Mouse (Mus musculus): ENCODE results near the gene Slc23a4.

Slc23a4 gene

DNA sequence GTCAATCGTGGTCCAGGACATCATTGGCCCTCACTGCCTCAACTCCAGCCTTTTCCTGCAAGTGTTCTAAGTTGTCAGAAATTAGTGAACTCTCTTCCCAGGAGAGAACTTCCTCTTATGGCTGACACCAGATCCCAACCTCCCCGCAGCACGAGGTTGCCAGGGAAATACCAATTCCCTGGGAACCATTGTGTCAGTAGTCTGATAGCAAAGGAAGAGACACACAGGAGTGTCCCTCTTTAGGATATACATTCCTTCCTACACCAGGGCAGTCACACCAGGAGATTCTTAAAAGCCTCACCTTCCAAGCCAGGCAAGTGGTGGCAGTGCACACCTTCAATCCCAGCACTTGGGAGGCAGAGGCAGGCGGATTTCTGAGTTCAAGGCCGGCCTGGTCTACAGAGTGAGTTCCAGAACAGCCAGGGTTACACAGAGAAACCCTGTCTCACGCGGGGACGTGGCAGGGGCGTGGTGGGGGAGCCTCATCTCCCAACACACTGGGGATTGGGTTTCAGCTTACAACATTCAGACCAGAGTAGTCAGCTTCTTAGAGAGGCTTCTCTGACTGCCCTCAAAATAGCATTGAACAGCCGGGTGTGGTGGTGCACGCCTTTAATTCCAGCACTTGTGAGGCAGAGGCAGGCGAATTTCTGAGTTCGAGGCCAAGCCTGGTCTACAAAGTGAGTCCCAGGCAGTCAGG, 74.7 kb downstream of the Slc23a4 start:
- DNase-seq (ENCODE audit: low spot score): no peak

DNA sequence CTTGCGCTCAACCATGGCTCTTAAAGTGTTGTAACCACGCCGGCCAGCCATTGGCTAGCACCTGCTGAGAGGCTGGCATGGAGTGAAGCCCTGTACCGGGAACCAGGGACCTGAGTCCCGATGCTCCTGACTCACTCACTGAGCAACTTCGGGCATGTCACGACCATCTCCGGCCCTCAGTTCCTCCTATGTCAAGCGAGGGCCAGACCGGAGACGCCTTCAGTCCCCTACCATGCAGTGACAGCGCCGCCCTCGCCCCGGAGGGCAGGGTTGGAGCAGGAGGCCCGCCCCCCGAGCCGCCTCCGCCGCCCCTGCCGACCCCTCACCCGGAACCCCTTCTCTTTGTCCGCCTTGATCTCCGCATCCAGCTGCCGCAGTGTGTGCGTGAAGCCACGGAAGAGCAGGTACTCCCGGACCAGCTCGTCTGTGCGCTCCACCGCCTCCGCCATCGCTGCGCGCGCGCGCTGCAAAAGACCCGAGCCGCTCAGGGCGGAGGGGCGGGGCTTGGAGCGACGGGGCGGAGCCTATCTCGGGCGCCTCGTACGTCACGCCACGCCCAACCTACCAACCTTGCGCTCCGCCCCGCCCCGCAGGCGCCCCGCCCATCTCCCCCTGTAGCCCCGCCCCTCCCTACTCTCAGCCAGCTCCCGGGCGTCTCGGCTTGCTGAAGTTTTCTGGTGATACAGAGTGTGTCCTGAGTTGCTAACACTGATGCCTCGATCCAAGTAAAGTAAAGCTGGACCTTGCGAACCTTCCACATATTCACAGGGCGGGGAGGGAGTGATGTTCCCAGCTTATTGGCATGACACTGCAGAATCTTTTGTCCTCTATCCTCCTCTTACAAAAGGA, 77.6 kb downstream of the Slc23a4 start, which contains the start of gene Wdr91:
Gene Wdr91 (minus strand): TSS at position 506 of the 849 bp plus-strand sequence.
- DNase-seq (ENCODE audit: low spot score): peak; percentile 94

DNA sequence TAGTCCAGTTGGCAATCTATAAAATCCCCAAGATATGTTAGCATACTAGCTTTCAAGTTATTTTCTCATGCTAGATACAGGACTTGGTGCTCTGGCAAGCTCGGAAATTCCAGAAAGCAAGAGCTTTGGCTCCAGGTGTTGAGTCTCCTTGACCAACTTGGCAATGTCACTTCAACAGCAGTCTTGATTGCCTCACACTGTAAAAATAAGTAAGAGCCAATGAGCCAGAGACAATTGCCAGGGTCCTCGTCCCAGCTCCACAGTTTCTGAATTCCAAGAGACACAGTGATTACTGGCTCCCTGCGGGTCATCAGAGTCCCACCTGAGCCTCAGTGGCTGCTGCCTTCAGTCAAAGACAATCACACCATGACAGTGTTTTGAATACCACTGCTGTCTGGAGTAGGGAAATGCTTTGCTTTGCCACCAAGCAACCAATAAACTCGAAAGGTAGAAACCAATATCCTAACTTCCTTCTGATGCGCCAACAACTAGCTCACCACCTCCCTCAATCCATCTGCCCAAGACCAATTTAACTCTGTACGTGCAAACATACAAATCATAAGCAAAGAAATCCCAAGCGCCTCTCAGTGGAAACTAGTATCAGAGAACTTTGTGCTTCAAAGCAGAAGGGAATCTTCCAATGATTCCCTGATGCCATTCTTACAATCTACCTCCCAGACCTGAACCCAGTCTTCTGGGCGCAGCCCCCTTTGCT, 78.4 kb downstream of the Slc23a4 start:
- no peak for DNase-seq (ENCODE audit: low spot score)

DNA sequence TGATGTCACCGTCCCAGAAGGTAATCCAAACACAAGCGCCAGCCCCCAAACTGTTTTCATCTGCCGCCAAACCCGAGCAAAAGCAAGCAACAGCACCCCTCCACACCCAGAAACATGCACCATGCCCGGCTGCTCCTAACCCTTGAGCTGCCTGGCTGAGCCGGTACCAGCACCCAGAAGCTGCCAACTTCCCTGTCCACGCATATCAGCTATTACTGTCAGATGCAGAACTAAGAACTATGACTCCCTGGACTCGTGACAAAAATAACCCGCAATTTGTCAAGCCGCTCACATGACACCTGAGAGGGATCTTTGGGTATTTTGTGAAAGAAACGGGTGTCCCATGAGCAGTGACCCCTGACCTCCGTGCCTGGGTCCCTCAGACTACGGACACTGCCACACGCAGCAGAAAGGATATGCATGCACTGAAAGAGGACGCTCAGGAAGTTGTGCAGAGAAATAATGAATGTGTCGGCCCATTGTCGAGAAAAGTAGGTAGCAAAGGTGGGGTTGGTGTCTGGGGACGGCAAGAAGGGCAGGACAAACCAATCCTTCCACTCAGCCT, 80.4 kb downstream of the Slc23a4 start:
- no peak for DNase-seq (ENCODE audit: low spot score)

DNA sequence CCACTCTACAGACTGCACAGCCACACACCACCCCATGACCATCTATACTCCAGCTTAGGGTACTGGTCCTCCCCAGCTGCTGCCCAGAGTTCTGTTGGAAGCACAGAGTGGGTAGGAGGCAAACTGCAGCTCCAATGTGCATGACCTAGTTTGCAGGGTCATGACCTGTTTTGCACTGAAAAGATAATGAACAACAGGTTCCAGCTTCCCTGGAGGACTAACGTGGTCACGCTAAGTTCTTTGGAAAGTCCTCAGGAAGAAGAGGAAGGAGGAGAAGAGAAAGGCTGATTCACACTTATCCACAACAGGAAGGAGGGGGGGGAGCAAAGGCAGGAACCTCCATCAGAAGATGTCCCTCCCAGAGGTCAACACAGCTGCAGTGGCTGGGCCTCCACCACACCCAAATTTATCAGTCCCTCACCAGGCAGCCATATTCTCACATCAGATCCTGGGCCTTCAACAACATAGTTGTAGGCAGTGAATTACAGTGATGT, 81.0 kb downstream of the Slc23a4 start:
- no peak for DNase-seq (ENCODE audit: low spot score)

DNA sequence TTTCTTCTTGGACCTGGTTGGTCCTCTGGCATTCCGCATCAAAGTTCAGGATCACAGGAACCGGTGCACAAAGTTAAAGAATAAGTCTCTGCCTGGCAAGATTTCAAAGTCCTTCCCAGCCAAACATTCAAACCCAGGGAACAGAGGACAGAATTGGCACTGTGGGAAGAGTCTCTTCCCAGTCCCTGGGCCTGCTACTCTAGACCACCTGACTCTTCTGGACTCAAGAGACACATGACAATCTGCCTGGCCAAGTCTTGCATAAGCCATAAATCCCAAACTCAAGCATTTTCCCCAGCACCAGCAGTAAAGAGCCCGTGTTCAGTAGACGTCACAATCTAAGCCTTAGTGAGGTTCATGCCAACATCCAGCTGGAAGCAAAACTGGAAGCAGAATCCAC, 81.5 kb downstream of the Slc23a4 start:
- DNase-seq (ENCODE audit: low spot score): no peak

DNA sequence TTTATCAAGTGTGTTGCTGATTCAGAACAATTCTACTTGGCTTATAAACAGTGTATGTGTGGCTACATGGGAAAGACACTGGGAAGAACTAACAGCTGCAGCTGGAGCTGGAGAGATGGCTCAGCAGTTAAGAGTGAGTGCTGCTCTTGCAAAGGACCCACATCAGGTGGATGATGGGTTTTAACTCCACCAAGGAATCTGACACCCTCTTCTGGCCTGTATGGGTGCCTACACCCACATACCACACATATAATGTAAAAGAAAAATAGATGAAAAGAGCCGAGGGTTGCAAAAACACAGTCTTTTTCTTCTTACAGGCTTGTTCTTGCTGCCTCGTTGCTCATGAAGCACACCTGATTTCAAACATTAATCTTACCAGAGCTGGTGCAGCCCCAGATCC, 82.1 kb downstream of the Slc23a4 start:
- no peak for DNase-seq (ENCODE audit: low spot score)

DNA sequence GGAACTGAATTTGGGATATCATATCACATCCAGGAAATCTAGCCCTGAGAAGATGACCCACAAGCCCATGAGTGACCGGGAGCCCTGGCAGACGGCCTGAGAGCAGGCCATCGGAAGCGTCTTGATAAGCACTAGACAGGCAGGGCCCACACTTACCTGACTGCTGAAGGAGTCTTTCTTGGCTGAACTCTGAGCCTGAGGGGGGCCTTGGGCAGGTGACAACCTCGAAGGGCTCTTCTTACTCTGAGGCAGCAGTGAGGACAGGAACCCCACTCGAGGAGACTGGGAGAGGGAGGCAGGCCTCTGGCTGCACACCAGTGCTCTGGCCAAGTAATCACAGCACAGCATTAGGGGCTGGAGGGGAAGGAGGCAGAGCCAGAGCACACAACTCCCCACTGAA, 83.8 kb downstream of the Slc23a4 start:
- DNase-seq (ENCODE audit: low spot score): no peak

DNA sequence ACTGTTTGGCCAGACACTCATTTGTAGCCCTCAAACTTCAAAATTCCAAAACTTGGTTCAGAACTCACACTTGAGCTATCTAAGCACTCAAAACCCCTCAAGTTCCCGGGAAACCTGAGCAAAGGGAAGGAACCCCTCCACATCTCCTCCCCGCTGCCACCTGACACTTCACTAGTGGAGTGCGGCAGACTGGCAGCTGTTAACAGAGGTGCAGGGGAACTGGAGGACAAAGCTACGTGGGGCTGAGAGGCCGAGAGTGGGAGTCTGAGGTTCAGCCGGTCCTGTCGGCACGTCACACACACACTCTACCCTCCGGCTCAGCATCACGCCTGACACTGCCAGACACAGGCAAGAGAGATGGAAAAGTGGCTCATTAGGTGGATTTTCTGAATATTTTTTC, 84.4 kb downstream of the Slc23a4 start:
- DNase-seq (ENCODE audit: low spot score): no peak

DNA sequence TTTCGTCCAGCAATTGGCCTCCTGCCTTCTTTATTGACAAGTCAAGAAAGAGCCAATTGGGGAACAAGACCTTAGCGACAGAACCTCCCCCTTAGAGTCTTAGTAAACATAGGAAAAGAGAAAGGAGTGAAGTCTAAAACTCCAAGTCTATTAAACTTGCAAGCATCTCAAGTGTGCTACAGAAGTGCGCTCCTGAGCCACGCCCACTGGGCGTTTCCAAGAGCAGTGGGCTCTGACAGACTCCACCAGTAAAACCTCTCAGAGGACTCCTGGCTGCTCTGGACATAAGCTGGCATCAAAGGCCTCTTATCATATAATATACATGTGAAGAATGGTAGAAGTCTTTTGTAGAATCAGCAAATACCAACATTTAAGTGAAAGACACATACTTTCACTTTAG, 84.8 kb downstream of the Slc23a4 start:
- no peak for DNase-seq (ENCODE audit: low spot score)

DNA sequence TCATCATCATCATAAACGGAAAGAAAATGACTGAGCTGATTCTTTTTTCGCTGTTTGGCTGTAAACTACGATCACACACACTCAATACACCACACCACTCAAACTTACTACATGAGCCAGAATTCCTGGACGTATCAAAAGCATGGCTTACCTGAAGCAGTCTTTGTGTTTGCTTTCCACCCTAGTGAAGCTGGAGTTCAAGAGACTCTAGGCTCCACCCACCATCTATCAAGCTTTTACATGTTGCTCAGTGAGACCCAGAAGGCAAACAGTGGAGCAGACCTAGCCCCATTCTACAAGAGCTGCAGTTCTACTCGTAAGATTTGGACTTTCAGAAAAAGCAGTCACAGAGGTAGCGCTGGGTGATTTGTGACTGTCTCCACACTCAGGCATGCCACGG, 85.6 kb downstream of the Slc23a4 start:
- DNase-seq (ENCODE audit: low spot score): no peak

DNA sequence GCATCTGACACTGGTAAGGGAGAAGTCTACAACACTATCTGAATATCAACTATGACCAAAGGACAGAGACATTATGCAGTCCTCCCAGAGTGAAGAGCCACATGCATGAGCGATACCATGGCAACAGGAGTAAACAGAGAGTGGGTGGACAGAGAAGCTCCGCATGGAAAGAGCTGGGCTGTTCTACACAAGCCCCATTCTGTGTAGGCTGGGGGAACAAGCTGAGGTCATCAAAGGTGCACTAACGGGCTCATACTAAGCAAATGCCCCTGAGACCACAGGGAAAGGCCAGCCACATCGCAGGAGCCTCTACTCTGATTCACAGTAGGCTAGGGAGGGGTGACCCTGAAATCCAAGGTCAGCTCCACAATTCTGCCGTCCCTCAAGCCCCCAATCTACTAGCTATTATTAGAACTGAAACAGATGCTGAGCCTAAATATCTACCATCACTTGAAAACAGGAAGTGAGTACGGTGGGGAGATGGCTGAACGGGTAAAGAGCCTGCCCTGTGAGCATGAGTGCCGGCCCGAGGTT, 86.2 kb downstream of the Slc23a4 start:
- DNase-seq (ENCODE audit: low spot score): peak; percentile 23

DNA sequence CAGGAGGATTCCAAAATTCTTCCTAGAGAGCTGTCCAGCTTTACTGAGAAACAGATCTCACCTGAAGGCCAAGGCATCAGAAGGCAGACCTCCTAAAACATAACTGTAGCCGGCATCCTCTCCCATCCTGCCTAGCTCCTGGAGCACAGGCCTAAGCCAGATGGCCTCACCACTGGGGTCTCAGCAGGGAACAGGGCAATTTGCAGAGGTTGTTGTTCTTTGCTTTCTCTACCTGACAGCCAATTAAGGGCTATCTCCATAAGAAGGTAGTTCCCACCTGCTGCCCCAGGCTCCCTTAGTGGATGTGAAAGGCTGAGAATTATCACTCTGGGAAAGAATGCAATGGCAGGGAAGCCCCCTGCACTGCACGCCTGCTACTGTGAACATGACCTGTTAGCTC, 87.2 kb downstream of the Slc23a4 start:
- DNase-seq (ENCODE audit: low spot score): no peak

DNA sequence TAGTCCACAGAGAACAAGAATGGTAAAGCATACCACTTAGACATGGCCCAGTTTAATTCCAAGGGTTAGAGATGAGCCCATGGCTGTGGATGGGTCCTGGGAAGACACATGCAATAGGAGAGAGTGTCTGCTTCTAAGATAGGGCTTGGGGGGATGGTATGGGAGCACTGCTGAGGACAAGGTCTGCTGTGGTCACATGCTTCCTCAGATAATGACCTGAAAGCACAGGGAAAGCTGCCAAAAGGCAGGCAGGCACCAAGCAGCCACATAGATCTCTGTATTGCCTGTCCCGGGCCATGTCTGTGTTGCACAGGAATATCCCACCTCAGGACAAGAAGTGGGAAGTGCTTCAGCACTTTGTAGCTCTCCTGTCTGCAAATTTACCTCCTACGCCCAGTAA, 89.1 kb downstream of the Slc23a4 start:
- DNase-seq (ENCODE audit: low spot score): no peak

DNA sequence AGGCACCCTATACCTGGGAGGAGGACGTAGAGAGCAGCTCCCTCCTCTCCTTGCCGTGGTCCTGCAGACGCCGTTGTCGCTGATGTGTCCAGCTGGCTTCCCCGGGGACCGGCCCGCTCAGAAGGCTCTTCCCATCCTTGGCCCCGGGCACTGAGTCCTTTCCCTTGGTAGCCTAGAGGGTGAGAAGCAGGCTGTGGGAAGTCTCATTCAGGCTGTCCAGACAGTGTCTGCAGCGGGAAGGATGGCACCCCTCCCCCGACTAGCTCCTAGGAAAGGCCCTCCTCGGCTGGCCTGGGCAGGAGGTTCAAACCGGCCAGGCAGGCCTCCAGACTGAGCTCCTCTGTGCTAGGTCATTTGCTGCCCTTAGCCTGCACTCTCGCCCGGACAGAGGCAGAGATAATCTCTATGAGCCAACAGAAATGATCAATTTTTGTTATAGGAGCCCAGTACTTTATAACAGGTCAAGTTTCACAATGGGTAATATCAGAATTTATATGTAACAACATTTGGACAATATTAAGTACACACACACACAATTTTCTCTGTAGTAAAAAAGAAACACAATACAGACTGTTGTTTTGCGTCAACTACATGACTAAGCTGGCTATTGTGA, 91.9 kb downstream of the Slc23a4 start:
- no peak for DNase-seq (ENCODE audit: low spot score)

DNA sequence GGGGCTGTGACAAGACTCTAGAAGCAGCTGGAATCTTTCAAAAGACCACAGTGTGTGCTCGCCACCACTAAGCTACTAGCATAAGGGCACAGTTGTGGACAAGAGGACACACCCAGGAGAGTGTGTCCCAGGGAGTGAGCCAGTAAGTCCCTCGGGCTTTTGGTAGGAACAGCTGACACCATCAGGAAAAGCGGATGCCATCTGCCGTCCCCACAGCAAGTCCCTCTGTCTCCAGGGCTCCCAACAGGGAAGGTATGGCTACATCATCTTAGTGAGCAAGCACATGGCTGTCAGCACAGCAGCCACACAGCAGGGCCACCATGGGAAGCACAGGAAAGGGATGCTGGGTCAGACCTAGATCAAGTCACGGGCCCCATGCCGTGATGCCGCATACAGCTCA, 92.6 kb downstream of the Slc23a4 start:
- no peak for DNase-seq (ENCODE audit: low spot score)
